Mouse (Mus musculus): ENCODE results near the gene Gm17268. TPM values are rescaled to one million over a fixed set of nuclear protein-coding genes. Genes with fewer than 3 reads are reported as not detected.

The Gm17268 gene
- polyA plus RNA-seq, 1 experiment = not detected

DNA sequence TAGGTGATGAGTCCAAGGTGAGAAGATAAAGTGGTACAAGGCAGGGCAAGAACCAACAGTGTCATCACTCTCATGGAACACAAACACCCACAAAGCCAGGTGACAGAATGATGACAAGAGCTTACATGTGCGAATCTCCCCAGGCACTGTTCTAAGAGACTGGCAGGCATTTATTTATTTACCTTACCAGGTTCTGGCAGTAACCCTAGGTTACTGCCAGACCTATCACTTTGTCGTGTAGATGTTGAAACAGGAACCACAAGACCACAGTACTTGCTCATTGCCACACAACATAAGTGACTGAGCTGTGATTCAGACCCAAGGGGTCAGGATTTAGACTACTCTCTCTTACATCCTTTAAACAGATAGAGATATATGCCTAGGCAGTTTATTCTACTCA is 23.3 kb downstream of the Gm17268 start:
- no peak for TF ChIP-seq POLR2A (IDR thresholded peaks at IDR 0.05; ENCODE audit: extremely low read depth, insufficient read depth, low read length)
- no peak overlapping the region for H3K4me3 ChIP-seq (ENCODE audit: insufficient read depth, low read length)
- no peaks in the 10 kb centered on the region for H3K4me1 ChIP-seq (ENCODE audit: control insufficient read depth, insufficient read depth, low read length)
- H3K27ac ChIP-seq (ENCODE audit: insufficient read depth, low read length) = no peak overlapping the region

DNA sequence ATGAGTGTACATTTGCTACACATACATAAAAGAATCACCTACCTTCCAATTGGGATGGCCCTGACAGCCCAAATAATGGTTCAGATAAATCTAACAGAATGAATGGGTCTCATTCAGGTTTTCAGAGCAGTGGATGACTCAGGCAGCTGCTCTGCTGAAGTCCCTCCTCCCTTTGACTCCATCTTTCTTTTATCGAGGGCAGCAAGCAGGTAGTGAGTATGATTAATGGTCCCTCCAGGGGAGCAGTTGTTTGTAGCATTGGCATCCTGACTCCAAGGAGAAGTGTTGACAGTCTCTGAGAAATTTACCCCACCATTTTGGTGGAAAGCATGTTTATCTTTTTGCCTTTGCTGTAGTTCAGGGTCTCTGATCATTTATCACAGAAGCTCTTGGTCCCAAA is 24.6 kb downstream of the Gm17268 start:
- H3K27ac ChIP-seq (ENCODE audit: insufficient read depth, low read length) = no peak overlapping the region
- no peak overlapping the region for H3K4me3 ChIP-seq (ENCODE audit: insufficient read depth, low read length)
- TF ChIP-seq CTCF (IDR thresholded peaks at IDR 0.05; ENCODE audit: extremely low read depth, insufficient read depth, low read length) = no peak
- no peak for TF ChIP-seq POLR2A (IDR thresholded peaks at IDR 0.05; ENCODE audit: extremely low read depth, insufficient read depth, low read length)
- H3K4me1 ChIP-seq (ENCODE audit: control insufficient read depth, insufficient read depth, low read length) = no peaks in the 10 kb centered on the region

DNA sequence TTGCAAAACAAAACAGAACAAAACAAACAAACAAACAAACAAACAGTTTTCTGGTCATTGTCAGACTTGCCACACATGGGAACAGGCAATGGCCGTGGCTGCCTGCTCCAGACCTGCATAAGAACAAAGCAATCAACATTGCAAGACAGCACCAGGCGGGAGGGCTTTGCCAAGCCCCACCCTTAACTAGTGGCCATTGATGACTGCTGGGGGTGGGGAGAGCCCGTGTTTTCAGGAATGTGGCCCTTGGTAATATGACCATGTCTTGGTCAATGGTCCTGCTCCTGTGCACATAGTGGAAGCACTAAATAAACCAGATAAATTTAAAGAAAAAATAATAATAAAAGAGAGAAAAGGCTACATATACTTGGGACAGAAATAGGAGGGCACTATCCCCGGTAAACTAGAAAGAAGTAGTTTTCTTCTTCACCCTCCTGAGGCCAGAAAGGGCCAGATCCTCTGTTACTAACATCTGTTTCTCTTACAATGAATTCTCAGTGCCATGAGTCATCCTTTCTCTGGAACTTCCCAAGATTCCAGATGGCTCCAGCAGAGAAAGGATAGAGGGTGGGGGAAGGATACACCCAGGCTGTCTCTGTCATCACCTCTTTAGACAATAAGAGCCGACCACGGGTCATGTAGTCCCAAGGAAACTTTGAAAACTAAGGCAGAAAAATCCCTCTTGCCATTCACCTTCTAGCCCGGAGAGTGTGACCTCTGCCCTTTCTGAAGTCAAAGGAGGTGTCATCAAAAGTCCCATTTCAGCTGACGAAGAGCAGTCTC is 26.8 kb downstream of the Gm17268 start:
- TF ChIP-seq CTCF (IDR thresholded peaks at IDR 0.05; ENCODE audit: extremely low read depth, insufficient read depth, low read length) = no peak
- no peak for TF ChIP-seq POLR2A (IDR thresholded peaks at IDR 0.05; ENCODE audit: extremely low read depth, insufficient read depth, low read length)
- H3K27ac ChIP-seq (ENCODE audit: insufficient read depth, low read length) = no peak overlapping the region
- H3K4me1 ChIP-seq (ENCODE audit: control insufficient read depth, insufficient read depth, low read length) = no peaks in the 10 kb centered on the region
- no peak overlapping the region for H3K4me3 ChIP-seq (ENCODE audit: insufficient read depth, low read length)

DNA sequence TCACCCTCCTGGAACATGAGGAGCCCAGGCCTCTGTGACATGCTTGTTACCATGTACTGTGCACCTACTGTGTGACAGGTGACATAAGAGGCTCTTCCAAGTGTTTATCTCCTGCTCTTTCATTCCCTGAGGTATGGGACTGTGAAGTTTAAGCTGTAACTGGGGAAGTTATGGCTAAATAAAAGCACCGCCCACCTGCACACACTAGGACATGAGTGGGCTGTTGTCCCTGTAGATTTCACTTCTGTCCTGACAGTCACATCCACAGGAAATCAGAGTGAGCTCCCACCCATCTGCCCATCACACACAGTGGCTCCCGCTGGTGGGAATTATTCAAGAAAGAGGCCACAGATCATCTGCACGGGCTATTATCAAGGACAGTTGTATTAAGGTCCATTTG is 28.2 kb downstream of the Gm17268 start:
- no peaks in the 10 kb centered on the region for H3K4me1 ChIP-seq (ENCODE audit: control insufficient read depth, insufficient read depth, low read length)
- H3K27ac ChIP-seq (ENCODE audit: insufficient read depth, low read length) = no peak overlapping the region
- no peak for TF ChIP-seq CTCF (IDR thresholded peaks at IDR 0.05; ENCODE audit: extremely low read depth, insufficient read depth, low read length)
- TF ChIP-seq POLR2A (IDR thresholded peaks at IDR 0.05; ENCODE audit: extremely low read depth, insufficient read depth, low read length) = no peak
- H3K4me3 ChIP-seq (ENCODE audit: insufficient read depth, low read length) = no peak overlapping the region

DNA sequence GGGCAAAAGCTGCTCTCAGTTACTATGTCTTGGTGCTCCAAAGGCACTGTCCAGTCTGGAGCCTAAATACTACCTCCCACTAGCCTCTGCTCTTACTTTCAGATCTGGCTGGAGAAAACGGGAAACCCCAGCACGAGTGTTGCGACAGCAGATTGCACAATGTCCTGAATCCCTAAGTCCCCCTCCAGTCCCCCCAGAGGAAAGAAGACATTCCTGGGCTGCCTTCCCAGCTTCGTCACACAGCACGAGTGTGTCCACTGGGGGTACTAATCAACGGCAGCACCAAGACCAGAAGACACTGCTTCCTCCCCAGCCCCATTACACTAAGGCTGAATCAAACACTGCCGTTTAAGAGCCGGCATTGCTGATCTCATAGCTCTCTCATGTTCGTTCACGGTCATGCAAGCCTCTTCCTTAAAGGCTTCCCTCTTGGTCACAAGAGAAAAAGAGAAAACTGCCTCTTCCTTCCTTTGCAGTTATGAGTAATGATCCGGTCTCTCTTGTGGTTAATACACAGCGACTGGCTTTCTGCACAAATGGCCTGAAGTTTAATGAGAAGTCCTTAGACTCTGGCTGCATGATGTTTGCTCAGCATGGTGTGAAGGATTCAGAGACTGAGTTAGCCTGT is 31.5 kb downstream of the Gm17268 start:
- Histone ChIP-seq H3K4me1 (ENCODE audit: control insufficient read depth, insufficient read depth, low read length) (no peaks in the 10 kb centered on the region), H3K4me3 (ENCODE audit: insufficient read depth, low read length) (no peak overlapping the region), H3K27ac (ENCODE audit: insufficient read depth, low read length) (no peak overlapping the region)
- TF ChIP-seq CTCF (IDR thresholded peaks at IDR 0.05; ENCODE audit: extremely low read depth, insufficient read depth, low read length) (no peak), POLR2A (IDR thresholded peaks at IDR 0.05; ENCODE audit: extremely low read depth, insufficient read depth, low read length) (no peak)

DNA sequence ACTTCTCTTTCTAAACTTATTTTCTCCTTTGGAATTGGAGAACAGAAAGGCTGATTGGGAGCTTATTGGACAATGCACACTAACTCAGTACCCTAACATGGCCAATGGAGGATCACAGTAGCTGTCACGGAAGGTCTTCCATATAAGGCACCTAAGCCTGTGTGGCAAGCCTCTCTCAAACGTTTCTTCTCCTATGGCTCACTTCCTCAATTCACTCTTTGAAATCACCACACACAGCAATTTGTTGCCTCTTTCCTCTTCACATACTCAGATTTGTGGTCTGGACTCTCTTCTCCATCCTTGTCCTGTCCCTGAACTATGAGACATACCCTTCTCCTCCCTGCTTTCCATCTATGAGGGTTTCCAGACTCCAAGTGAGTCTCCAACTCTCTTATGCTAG is 33.6 kb downstream of the Gm17268 start:
- Histone ChIP-seq H3K4me1 (ENCODE audit: control insufficient read depth, insufficient read depth, low read length) (no peaks in the 10 kb centered on the region), H3K4me3 (ENCODE audit: insufficient read depth, low read length) (no peak overlapping the region), H3K27ac (ENCODE audit: insufficient read depth, low read length) (no peak overlapping the region)
- TF ChIP-seq CTCF (IDR thresholded peaks at IDR 0.05; ENCODE audit: extremely low read depth, insufficient read depth, low read length) = no peak

DNA sequence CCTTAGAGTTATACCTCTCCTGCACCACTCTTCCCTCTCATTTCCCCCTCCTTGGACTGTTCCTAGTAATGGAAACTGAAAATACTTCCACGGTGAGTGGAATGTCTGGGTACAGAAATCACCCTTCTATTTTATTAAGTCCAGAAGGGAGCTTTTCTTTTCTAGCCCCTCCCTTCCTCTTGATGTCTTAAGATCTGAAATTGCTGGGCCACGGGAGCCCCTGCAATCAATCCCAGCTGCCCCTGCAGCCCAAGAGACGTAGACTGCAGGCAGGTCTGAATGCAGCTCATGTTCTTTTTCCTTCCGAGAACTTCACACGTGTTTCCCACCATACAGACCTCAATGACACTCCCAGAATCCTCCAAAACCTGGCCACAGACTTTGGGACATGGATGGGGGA is 37.8 kb downstream of the Gm17268 start:
- Histone ChIP-seq H3K27ac (ENCODE audit: insufficient read depth, low read length) (no peak overlapping the region), H3K4me1 (ENCODE audit: control insufficient read depth, insufficient read depth, low read length) (no peaks in the 10 kb centered on the region), H3K4me3 (ENCODE audit: insufficient read depth, low read length) (no peak overlapping the region)
- TF ChIP-seq POLR2A (IDR thresholded peaks at IDR 0.05; ENCODE audit: extremely low read depth, insufficient read depth, low read length) = no peak
- no peak for TF ChIP-seq CTCF (IDR thresholded peaks at IDR 0.05; ENCODE audit: extremely low read depth, insufficient read depth, low read length)

DNA sequence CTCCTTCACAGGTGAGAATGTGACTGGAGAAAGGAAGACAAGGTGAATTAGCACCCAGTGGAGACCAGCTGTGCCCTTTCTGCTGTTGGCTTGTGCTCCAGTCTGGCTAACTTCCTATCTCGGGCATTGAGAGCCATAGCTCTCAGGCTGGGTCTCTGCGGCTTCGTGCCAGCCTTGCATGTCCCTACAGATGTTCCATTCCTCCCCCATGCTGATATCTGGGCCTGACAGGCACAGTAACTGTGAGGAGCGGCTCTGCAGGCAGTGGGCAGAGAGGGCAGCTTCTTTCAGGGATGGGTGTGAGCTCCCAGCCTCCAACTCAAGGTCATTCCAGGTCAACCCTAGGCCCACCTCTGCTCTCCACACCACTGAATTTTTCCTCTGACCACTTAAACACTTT is 38.9 kb downstream of the Gm17268 start:
- no peak overlapping the region for H3K27ac ChIP-seq (ENCODE audit: insufficient read depth, low read length)
- no peak for TF ChIP-seq POLR2A (IDR thresholded peaks at IDR 0.05; ENCODE audit: extremely low read depth, insufficient read depth, low read length)
- TF ChIP-seq CTCF (IDR thresholded peaks at IDR 0.05; ENCODE audit: extremely low read depth, insufficient read depth, low read length) = no peak
- H3K4me3 ChIP-seq (ENCODE audit: insufficient read depth, low read length) = no peak overlapping the region
- no peaks in the 10 kb centered on the region for H3K4me1 ChIP-seq (ENCODE audit: control insufficient read depth, insufficient read depth, low read length)

DNA sequence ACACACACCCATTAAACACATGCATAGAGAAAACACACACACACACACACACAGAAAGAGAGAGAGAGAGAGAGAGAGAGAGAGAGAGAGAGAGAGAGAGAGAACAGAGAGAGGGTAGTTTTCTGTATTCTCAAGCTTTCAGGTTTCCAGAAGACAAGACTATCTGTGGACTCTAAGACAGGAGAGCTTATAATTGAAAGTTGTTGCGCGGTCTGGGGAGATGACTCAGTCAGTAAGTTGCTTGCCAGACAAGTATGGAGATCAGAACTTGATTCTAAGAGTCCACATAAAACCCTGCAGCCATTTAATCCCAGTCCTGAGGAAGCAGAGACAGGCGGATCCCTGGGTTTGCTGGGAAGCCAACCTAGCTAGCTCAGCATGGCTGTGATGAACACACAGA is 39.7 kb downstream of the Gm17268 start:
- H3K27ac ChIP-seq (ENCODE audit: insufficient read depth, low read length) = no peak overlapping the region
- no peaks in the 10 kb centered on the region for H3K4me1 ChIP-seq (ENCODE audit: control insufficient read depth, insufficient read depth, low read length)
- no peak overlapping the region for H3K4me3 ChIP-seq (ENCODE audit: insufficient read depth, low read length)
- TF ChIP-seq POLR2A (IDR thresholded peaks at IDR 0.05; ENCODE audit: extremely low read depth, insufficient read depth, low read length) (no peak), CTCF (IDR thresholded peaks at IDR 0.05; ENCODE audit: extremely low read depth, insufficient read depth, low read length) (no peak)

DNA sequence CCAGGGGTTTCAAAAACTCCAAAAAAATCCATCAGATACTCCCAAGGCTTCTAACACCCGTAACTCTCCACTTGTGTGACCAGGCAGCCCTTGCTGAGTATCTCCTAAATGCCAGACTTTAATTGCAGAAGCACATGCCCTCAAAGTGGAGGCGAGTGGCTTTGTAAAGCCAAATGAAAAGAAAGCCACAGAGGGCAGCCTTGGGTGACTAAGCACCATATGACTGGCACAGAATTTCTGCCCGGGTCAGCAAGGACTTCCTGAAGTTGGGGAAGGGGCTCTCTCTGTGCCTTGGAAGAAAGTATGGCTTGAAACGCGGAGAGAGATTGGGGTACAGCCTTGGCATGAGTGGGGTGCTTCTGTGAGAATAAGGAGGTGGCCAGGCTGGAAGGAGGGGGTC is 41.3 kb downstream of the Gm17268 start:
- H3K4me3 ChIP-seq (ENCODE audit: insufficient read depth, low read length) = no peak overlapping the region
- H3K4me1 ChIP-seq (ENCODE audit: control insufficient read depth, insufficient read depth, low read length) = no peaks in the 10 kb centered on the region
- TF ChIP-seq CTCF (IDR thresholded peaks at IDR 0.05; ENCODE audit: extremely low read depth, insufficient read depth, low read length) (no peak), POLR2A (IDR thresholded peaks at IDR 0.05; ENCODE audit: extremely low read depth, insufficient read depth, low read length) (no peak)
- H3K27ac ChIP-seq (ENCODE audit: insufficient read depth, low read length) = no peak overlapping the region
